Mouse (Mus musculus): ENCODE results near the gene Taf1.

The Taf1 gene

GRCm38 (mm10) chrX:101532347-101533221 lies at the start of gene Taf1:
Gene Taf1 (plus strand): TSS chrX:101532734.
- ATAC-seq (ENCODE audit: low TSS enrichment), result peak; percentile 100

DNA sequence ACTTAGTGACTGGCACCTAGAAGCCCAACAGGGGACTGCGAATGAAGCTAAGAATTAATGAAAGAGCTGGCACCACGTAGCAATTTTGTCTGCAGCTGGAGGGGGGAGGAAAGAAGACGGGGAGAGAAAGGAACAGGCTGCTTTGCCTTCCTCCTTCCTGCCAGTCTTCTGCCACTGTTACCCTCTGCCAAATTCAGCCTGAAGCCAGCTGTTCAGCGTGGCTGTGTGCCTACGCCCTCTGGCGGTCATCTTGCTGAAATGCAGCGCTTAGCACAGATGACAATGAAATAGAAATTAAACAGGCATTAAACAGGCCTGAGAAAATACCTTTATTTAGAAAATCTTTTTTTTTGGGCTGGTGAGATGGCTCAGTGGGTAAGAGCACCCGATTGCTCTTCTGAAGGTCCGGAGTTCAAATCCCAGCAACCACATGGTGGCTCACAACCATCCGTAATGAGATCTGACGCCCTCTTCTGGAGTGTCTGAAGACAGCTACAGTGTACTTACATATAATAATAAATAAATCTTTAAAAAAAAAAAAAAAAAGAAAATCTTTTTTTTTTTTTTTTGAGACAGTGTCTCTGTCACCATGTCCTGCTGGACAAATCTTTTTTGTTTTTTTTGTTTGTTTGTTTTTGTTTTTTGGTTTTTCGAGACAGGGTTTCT lies 45.9 kb upstream of the Taf1 start:
- ATAC-seq (ENCODE audit: low TSS enrichment), result peak; percentile 91

- no peak for ATAC-seq (ENCODE audit: low TSS enrichment)
Measured at GRCm38 (mm10) chrX:101504636-101505035, 27.9 kb upstream of the Taf1 start.

DNA sequence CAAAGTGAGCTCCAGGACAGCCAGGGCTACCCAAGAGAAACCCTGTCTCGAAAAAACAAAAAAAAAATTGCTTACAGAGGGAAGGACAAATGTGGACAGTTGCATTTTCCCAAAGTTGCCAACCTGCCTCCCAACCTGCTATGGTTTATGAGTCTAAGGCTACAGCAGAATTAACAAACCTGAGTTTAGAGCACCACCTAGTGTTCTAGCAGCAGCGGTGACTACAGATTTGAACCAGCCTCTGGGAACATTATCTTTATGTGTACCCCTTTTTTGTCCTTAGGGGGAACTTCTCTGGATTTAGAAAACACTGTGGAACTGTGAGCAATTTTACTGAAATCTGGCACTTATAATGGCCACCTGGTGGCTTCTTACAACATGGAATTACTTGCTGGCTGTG lies 16.8 kb upstream of the Taf1 start:
- ATAC-seq (ENCODE audit: low TSS enrichment), result peak; percentile 73

DNA sequence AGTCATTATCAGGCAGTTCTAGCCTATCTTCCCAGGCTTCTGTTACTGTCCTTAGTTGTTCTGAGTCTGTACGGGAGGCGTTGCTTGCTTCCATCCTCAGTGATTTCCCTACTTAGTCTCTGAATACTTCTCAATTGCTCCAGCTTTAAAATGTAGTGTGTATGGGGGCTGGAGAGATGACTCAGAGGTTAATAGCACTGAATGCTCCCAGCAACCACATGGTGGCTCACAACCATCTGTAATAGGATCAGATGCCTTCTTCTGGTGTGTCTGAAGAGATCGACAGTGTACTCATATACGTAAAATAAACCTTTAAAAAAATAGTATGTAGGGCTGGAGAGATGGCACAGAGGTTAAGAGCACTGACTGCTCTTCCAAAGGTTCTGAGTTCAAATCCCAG lies 14.5 kb upstream of the Taf1 start:
- no peak for ATAC-seq (ENCODE audit: low TSS enrichment)

- ATAC-seq (ENCODE audit: low TSS enrichment), result no peak
Measured at GRCm38 (mm10) chrX:101522027-101522426, 10.5 kb upstream of the Taf1 start.

DNA sequence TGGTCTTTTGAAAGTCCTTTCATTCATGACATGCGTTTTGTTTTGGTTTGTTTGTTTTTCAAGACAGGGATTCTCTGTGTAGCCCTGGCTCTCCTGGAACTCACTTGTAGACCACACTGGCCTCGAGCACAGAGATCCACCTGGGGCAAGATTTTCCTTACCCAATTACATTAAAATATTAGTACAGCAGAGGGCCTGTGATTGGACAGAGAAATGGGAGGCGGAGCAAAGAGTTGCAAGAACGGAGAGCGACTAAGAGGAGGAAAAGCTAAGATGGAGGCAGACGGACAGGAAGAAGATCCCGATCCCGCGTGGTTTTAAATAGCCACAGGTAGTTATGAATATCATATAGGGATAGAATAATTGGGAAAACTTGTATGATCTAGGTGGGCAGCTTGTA lies 5.2 kb upstream of the Taf1 start:
- ATAC-seq (ENCODE audit: low TSS enrichment), result no peak

DNA sequence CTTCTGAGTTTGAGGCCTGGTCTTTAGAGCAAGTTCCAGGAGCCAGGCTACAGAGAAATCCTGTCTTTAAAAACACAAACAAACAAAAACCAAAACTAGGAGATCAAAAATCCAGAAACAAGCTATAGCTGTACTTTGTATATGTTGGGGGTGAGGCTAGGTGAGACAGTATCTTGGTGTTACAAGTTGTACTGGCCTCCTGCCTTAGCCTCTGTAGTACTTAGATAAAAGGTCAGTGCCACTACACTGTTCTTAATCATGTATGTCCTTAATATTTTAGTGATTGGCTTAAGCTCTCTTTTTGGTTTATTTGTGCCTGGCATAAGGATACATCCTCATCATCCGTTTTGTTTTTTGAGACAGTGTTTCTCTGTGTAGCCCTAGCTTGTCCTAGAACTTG lies 52.9 kb downstream of the Taf1 start:
- ATAC-seq (ENCODE audit: low TSS enrichment), result no peak

DNA sequence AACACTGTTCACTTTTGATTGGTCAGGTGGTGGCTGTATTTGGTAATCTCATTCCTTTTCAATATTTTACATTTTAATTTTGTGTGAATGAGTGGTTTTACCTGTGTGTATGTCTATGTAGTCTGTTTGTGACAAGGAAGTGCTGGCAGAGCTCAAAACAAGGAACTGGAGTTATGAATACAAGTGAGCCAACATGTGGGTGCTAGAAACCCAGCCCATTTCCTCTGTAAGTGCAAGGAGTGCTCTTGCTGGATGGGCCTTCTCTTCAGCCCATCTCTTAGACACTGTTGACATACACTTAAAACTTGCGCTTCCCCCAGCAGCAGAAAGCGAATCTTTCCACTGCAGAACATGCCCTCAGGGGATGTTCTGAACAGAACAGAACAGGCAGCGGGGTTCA lies 83.6 kb downstream of the Taf1 start:
- no peak for ATAC-seq (ENCODE audit: low TSS enrichment)

DNA sequence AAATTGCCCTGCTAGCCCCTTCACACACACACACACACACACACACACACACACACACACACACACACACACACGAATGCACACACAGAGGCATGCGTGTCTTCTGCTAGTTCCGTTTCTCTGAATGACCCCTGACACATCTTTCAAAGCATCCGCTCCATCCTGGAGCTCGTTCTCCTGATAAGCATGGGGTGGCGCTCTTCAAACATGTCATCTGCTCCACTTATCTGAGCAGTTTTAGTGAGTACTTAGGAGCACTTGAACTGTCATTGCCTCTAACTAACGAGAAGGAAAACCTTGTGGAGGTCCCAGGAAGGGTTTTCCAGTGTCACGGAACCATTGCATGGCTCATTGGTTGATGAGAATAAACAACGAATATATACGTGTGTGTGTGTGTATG lies 85.4 kb downstream of the Taf1 start:
- no peak for ATAC-seq (ENCODE audit: low TSS enrichment)

DNA sequence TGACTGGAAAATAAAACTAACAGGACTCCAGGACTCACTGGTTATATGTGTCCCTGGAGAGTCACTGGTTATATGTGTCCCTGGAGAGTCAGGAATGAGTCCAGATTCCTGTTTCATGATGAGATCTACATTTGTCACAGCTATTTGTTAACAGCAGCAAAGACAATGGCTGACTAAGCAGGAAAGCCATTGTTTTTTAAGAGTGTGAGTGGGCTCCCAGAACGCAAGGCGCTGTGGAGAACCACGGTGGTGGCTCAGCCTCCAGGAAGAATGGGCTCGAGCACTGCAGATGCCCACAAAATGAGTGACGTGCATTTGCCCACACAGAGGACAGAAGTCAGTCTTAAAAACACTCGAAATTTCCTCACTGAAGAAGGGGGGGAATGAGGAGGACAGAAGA lies 87.8 kb downstream of the Taf1 start:
- ATAC-seq (ENCODE audit: low TSS enrichment), result peak; percentile 20; the same call in 1 of the 2 replicates

DNA sequence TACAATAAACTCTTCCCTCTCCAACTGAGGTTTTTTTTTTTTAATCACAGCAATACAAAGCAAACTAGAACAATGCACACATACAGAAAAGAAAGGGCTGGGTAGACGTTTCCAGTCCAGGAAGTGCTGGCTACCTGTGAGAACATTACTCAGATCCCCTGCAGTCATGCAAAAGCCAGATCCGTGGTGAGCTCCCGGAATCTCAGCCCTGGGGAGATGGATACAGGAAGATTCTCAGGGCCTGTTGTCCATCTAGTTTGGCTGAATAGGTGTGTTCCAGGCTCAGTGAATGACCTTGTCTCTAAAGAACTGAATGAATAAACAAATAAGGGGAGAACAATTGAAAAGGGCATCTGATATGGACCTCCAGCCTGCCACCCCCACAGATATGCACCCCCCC lies 90.0 kb downstream of the Taf1 start:
- ATAC-seq (ENCODE audit: low TSS enrichment), result no peak

DNA sequence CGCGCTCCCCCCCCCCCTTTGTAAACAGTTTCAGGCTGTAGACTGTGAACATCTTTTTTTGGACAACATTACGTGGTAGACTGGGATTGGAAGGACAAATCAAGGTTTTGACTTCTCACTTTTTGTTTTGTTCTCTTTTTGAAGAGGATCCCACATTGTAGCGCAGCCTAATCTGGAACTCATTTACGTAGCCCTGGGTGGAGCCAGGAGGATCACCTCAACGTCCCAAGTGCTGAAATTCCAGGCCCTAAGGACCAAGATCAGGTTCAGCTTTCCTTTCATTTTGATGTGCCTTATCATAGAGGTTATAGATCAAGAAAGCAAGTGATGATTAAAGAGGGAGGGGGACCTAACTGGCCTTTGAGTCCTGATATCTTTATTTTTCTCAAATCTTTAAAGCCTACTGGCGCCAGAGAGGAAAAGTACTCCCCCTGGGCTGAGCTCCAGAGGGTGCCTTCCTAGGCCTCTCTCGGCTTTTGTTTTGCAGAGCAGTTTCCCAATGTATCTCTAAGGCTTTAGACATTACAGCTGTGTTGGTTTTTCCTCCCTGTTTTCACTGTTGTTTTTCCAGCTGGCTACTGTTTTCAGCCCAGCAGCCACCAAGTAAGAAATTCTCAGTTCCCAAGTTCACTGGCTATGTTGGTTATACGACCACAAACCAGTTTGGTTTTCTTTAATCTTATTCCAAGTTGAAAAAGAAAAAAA lies 104.4 kb downstream of the Taf1 start:
- ATAC-seq (ENCODE audit: low TSS enrichment), result 0 out of 2 replicates have a peak, but pooled peaks have one; percentile 13

DNA sequence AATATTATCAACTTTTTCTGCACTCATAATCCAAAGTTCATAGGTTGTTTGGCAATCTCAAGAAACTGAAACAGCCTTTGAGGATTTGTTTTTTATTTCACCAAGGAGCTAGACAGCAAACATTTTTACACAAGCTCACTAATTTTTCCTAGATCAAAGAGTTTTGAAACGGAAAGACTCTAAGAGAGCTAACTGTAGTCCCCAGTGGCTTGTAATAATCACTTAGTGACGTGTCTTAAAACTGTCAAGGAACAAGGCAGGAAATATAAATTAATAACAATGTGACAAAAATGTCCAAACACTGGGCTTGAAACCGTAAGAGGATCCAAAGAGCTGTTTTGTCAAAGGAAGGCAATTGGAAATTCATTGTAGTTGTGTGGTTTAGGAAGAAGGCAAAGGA lies 106.3 kb downstream of the Taf1 start:
- no peak for ATAC-seq (ENCODE audit: low TSS enrichment)

DNA sequence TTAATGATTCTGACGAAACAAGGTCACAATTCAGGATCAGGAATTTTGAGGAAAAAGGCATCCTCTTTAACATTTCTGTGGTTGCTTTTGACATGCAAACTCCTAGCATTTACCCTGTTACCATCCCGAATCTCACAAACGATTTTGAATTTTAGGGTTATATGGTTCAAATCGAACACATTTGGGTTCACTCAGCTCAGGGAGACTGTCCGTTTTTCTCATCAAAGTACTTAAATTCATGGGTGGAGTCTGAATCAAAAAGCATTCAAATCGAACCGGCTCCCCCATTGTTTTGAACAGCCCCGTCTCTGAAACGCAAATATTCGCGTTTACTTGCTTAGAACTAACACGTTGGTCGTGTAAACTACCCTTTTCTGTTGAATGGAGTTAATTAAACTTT lies 106.8 kb downstream of the Taf1 start:
- ATAC-seq (ENCODE audit: low TSS enrichment), result no peak

GRCm38 (mm10) chrX:101639741-101640166 lies 107.2 kb downstream of the Taf1 start, which contains the start of gene Ogt:
Gene Ogt (plus strand): TSS chrX:101640060.
- peak; percentile 70 for ATAC-seq (ENCODE audit: low TSS enrichment)

DNA sequence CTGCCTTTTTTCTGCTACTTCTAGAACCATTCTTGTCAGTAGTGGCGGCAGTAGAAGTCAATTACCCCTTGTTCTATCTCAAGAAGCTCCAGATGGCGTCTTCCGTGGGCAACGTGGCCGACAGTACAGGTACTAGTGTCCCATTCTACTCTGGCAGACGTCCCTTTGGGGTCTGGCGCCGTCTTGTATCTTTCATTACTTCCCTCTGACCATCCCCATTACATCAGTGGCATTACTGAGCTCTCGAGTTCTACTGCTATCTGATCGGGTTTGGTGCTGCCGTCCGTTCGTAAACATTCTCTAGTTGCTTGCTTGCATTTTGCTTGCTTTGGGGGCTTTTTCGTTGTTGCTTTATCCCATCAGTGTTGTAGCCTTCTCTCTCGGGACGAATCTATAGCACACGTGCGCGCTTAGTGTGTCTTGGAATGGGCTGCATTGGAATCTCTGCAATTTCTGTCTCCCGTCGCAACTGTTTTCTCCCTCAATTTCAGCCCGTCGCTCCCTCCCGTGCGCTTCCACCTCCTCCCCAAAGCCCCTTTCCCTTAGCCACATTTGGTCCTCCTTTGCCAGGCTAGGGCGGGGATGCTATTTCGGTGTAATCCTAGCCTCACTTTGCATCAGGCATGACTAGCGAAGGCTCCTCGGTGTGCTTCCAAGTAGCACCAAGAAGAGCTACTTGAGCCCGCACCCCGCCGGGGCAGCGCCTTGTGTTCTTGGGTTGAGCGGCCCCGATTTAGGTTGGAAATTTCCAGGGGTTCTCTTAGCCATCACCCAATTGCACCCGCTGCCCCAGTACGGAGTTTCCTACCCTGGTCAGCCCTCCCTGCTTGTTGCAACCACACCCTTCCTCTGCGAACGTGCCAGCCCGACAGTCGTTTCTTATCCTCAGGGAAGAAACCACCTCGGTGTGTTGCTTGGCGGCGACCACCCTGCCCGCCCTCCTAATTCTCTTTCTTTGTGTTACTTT lies 107.9 kb downstream of the Taf1 start:
- peak; percentile 43 for ATAC-seq (ENCODE audit: low TSS enrichment)

DNA sequence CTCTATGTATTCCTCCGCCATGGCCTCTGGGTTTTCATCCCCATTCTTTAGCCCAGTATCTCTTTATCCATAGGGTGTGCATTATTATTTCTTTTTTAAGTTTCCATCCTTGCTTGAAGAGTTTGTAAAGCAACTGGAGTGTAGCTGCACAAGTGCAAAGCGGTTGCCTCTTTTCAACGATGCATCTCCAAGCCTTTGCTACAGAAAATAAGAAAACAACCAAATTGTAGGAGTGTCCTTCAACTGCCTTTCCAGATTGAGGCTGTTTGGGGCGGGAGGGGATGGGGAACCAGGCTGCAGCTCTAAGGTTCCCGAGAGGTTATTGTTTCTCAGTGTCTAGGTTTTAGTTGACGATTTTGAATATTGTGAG lies 108.6 kb downstream of the Taf1 start:
- ATAC-seq (ENCODE audit: low TSS enrichment), result no peak

DNA sequence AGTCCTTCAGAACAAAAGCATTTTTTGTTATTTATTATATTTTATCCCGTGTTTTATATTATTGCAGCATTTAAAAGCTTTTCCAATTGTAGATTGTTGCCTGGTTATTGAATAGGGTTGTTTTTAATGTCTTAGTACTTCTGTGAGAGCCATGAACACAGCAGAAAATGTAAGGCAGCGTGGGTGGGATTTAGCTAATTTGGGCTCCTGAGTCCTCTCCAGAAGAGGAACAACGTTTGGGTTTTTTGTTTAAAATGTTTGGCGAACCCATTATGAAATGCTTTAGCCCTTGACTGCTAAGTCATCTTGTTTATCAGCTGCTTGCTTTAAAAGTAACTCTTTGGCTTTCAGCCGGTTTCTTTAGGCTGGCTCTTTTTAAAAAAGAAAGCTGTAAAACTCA lies 109.6 kb downstream of the Taf1 start:
- ATAC-seq (ENCODE audit: low TSS enrichment), result peak; percentile 43; the same call in 1 of the 2 replicates

DNA sequence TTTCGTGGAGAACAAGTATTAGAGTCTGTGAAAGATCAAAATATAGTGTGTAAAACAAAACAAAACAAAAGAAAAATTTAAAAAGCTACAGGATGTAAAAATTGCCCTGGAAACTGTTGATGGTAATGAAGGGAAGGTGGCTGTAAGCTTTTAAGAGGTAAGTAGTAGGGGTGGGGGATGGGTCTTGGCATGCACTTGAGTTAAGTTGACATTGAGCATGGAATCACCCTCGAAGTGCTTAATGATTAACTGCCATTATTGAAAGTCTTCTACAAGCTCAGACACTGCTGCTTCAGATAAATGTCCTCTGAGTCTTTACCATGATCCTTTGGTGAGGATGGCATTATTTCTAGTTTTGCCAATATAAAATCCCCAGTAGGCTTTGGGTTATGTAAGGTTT lies 112.8 kb downstream of the Taf1 start:
- ATAC-seq (ENCODE audit: low TSS enrichment), result no peak

DNA sequence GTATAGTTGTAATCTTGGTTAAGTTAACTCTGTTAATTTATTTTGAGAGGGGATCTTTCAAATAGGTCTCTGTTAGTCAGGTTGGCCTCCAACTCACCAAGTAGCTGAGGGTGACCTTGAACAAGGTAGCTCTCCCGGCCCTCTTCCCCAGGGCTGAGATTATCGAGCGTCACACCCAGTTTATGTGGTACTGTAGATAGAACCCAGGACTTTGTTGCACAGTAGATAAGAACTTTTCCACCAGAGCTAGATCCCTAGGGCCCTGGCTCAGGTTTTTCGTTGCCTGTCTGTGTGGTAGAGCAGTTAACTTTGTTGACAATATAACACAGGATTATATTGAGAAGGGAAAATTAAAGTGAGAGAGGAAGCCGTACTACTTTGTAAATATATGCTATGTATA lies 114.1 kb downstream of the Taf1 start:
- no peak for ATAC-seq (ENCODE audit: low TSS enrichment)

All from frontal cortex, adult (tissue).